Mouse (Mus musculus): ENCODE data around the gene Cln6. TPM values are rescaled to one million over a fixed set of nuclear protein-coding genes. Genes with fewer than 3 reads are reported as not detected.
"Not testable (repeated sequence)": the region's sequence is repeated elsewhere in the genome, so short reads cannot be mapped to it uniquely, and the experiment has no call there.

The Cln6 gene
- total and polyA plus RNA-seq, 2 experiments from 2014 or later, result 7.3 to 13.2 TPM

DNA sequence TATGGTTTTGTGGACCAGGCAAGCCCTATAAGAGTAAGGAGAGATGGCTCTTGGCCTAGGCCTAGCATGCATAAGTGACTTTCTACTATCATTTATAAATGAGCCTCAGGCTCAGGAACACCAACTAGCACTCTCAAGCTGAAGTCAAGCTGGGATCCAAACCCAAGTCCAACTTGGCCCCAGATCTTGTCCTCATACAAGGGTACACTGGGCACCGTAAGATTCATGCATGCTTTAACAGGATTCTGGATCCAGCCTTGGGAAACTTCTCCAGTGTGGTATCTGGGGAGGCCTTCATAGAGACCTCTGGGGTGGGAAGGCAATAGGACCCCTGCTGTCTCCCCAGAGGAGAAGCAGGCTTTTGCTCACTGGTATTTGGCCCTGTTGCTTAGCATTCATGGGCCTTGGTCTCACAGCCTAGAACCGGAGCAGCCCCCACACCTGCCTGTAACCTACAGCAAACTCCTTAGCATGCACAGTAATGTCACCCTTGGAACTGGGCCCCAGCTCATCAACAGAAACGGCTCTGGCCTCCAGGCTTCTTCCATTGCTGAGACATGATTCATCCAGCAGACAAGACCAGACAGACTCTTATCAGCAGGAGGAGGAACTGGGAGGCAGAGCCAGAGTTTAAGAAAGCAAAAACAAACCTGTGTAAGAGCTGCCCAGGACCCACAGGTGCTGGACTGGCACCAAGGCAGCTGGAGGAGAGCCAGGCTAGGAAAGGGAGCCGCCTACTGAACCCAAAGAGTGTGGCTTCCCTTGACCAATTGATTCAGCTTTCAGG, 20.6 kb upstream of the Cln6 start:
- no peaks in the 10 kb centered on the region for H3K27me3 ChIP-seq (ENCODE audit: insufficient read depth, low read length)
- H3K27ac ChIP-seq (ENCODE audit: low read depth, low read length), result no peak overlapping the region
- no peak overlapping the region for H3K9ac ChIP-seq (replicated peaks; ENCODE audit: low read length, poor library complexity, severe bottlenecking)
- ATAC-seq (ENCODE audit: low FRiP score) (no peak), DNase-seq (ENCODE audit: low spot score) (no peak)
- no peaks in the 10 kb centered on the region for H3K9me3 ChIP-seq (ENCODE audit: low read length)
- WGBS, result 67% methylated on average over 4 of the region's 4 CpGs
- no peaks in the 10 kb centered on the region for H3K36me3 ChIP-seq (ENCODE audit: insufficient read depth, low read length)
- TF ChIP-seq CTCF (IDR thresholded peaks at IDR 0.05), result no peak
- no peak overlapping the region for H3K4me2 ChIP-seq (ENCODE audit: low read depth, low read length, poor library complexity, severe bottlenecking)
- no peak overlapping the region for H3K4me3 ChIP-seq (ENCODE audit: low read depth, low read length)
- no peaks in the 10 kb centered on the region for H3K4me1 ChIP-seq (ENCODE audit: insufficient read depth, low read length)

DNA sequence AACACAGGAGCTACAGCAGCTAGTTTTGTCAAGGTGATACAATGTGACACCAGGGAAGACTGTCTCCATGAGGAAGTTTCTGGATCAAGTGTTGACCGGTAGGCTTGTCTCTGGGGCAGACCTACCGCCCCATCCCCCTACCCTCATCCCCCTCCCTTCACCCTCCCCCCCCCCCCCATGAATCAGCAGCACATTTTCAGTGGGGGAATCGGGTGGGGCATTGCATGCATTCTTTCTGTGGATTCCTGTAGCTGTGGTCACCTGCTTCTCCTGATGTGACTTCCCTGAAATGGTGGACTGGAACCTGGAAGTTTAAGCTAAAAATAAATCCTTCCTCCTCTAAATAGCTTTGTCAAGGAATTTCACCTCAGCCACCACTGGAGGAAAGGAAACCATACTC, 19.1 kb upstream of the Cln6 start:
- no peaks in the 10 kb centered on the region for H3K36me3 ChIP-seq (ENCODE audit: insufficient read depth, low read length)
- no peak overlapping the region for H3K9ac ChIP-seq (replicated peaks; ENCODE audit: low read length, poor library complexity, severe bottlenecking)
- no peak for TF ChIP-seq CTCF (IDR thresholded peaks at IDR 0.05)
- ATAC-seq (ENCODE audit: low FRiP score) (no peak), DNase-seq (ENCODE audit: low spot score) (no peak)
- no peak overlapping the region for H3K27ac ChIP-seq (ENCODE audit: low read depth, low read length)
- H3K9me3 ChIP-seq (ENCODE audit: low read length), result no peaks in the 10 kb centered on the region
- no peaks in the 10 kb centered on the region for H3K4me1 ChIP-seq (ENCODE audit: insufficient read depth, low read length)
- WGBS, result 81% methylated on average over 3 of the region's 3 CpGs
- H3K27me3 ChIP-seq (ENCODE audit: insufficient read depth, low read length), result no peaks in the 10 kb centered on the region
- H3K4me2 ChIP-seq (ENCODE audit: low read depth, low read length, poor library complexity, severe bottlenecking), result no peak overlapping the region
- H3K4me3 ChIP-seq (ENCODE audit: low read depth, low read length), result no peak overlapping the region

DNA sequence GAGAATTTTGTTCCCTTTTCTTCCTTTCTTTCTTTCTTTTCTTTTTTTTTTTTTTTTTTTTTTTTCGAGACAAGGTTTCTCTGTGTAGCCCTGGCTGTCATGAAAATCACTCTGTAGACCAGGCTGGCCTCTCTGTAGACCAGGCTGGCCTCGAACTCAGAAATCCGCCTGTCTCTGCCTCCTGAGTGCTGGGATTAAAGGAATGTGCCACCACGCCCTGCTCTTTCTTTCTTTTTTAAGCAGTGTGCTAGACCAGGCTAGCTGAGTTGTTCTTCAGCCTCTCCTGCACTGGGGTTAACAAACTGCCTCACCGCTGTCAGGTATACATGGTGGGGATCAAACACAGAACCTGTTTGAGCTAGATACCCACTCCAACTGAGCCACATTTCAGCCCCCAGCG, 18.7 kb upstream of the Cln6 start:
- not testable (repeated sequence) for ATAC-seq (ENCODE audit: low FRiP score); H3K4me3 ChIP-seq (ENCODE audit: low read depth, low read length); DNase-seq (ENCODE audit: low spot score); H3K27me3 ChIP-seq (ENCODE audit: insufficient read depth, low read length); H3K9me3 ChIP-seq (ENCODE audit: low read length); H3K4me2 ChIP-seq (ENCODE audit: low read depth, low read length, poor library complexity, severe bottlenecking); H3K9ac ChIP-seq (replicated peaks; ENCODE audit: low read length, poor library complexity, severe bottlenecking); H3K4me1 ChIP-seq (ENCODE audit: insufficient read depth, low read length); H3K27ac ChIP-seq (ENCODE audit: low read depth, low read length); H3K36me3 ChIP-seq (ENCODE audit: insufficient read depth, low read length)
- 77% methylated on average over 6 of the region's 6 CpGs for WGBS

DNA sequence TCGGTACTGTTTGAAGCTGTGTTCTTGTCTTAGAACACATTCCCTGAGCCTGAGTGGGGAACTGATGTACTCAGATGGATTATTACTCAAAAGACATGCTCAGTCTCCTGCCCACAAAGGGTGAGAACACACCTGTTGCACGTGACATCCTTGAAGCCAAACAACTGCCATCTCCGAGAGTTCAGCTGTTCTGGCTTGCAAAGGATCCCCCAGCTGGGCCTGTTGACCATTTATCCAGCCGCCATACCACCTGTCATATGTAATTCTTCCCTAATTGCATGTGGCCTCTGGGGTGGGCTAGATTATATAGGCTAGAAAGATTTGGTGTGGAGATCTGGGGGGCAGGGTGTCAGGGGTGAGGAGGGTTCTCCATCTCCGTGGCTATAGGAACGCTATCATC, 17.8 kb upstream of the Cln6 start:
- 88% methylated on average over 6 of the region's 6 CpGs for WGBS
- H3K4me1 ChIP-seq (ENCODE audit: insufficient read depth, low read length), result no peaks in the 10 kb centered on the region
- no peak overlapping the region for H3K4me2 ChIP-seq (ENCODE audit: low read depth, low read length, poor library complexity, severe bottlenecking)
- H3K9me3 ChIP-seq (ENCODE audit: low read length), result no peaks in the 10 kb centered on the region
- TF ChIP-seq CTCF (IDR thresholded peaks at IDR 0.05), result no peak
- no peak overlapping the region for H3K4me3 ChIP-seq (ENCODE audit: low read depth, low read length)
- no peak overlapping the region for H3K27ac ChIP-seq (ENCODE audit: low read depth, low read length)
- DNase-seq (ENCODE audit: low spot score), result no peak
- H3K27me3 ChIP-seq (ENCODE audit: insufficient read depth, low read length), result no peaks in the 10 kb centered on the region
- no peak for ATAC-seq (ENCODE audit: low FRiP score)
- no peak overlapping the region for H3K9ac ChIP-seq (replicated peaks; ENCODE audit: low read length, poor library complexity, severe bottlenecking)
- H3K36me3 ChIP-seq (ENCODE audit: insufficient read depth, low read length), result no peaks in the 10 kb centered on the region

DNA sequence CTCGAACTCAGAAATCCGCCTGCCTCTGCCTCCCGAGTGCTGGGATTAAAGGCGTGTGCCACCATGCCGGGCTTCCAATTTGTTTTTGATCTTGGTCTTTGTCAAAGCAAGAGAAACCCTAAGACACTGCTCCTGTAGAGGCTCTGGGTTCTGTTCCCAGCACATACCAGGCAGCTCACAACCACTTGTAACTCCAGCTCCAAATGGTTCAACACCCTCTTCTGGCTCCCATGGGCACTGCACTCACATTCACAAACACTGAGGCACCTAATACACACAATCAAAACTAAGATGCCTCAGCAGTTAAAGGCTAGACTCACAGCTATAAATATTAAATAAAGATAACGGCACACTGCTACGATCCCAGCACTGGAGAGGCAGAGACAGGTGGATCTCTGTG, 16.8 kb upstream of the Cln6 start:
- Histone ChIP-seq H3K36me3 (ENCODE audit: insufficient read depth, low read length) (no peaks in the 10 kb centered on the region), H3K9ac (replicated peaks; ENCODE audit: low read length, poor library complexity, severe bottlenecking) (no peak overlapping the region), H3K4me2 (ENCODE audit: low read depth, low read length, poor library complexity, severe bottlenecking) (no peak overlapping the region), H3K4me1 (ENCODE audit: insufficient read depth, low read length) (peaks cover 3% of the 10 kb centered on the region; the same call in 1 of the 2 replicates), H3K4me3 (ENCODE audit: low read depth, low read length) (no peak overlapping the region), H3K27ac (ENCODE audit: low read depth, low read length) (no peak overlapping the region), H3K9me3 (ENCODE audit: low read length) (no peaks in the 10 kb centered on the region), H3K27me3 (ENCODE audit: insufficient read depth, low read length) (no peaks in the 10 kb centered on the region)
- no peak for TF ChIP-seq CTCF (IDR thresholded peaks at IDR 0.05)
- DNase-seq (ENCODE audit: low spot score), result no peak
- ATAC-seq (ENCODE audit: low FRiP score), result no peak
- WGBS, result 96% methylated on average over 7 of the region's 7 CpGs

DNA sequence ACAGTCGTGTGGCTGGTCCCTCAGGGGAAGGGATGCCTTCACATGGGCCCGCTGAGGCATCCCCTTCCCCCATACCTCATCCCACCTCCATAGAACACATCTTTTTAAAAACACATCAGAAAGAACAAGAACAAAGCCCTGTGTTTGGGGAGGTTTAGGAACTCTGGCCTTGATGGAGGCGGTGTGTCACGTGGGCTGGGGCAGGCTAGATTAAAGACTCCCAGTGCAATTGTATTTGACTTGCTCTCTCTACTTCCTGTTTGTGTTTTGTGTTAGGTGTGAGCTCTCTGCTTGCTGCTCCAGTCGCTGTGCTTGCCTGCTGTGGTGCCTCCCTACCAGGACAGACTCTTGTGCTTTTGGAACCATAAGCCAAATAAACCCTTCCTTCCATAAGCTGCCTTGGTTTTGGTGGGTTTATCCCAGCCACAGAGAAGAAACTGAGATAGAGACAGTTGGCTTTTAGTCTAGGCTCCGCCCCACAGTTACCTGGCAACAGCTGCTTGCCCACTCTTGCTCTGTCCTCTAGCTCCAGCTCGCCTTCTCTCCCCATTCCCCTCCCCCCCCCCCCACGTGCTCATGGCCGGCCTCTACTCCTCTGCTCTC, 12.7 kb upstream of the Cln6 start:
- Histone ChIP-seq H3K4me3 (ENCODE audit: low read depth, low read length) (no peak overlapping the region), H3K9ac (replicated peaks; ENCODE audit: low read length, poor library complexity, severe bottlenecking) (no peak overlapping the region), H3K4me2 (ENCODE audit: low read depth, low read length, poor library complexity, severe bottlenecking) (no peak overlapping the region), H3K4me1 (ENCODE audit: insufficient read depth, low read length) (peaks cover 3% of the 10 kb centered on the region; the same call in 1 of the 2 replicates), H3K36me3 (ENCODE audit: insufficient read depth, low read length) (no peaks in the 10 kb centered on the region), H3K27me3 (ENCODE audit: insufficient read depth, low read length) (no peaks in the 10 kb centered on the region), H3K27ac (ENCODE audit: low read depth, low read length) (peak overlapping the region; percentile 57; the same call in 1 of the 2 replicates), H3K9me3 (ENCODE audit: low read length) (no peaks in the 10 kb centered on the region)
- ATAC-seq (ENCODE audit: low FRiP score) (0 out of 2 replicates have a peak, but pooled peaks have one; percentile 47), DNase-seq (ENCODE audit: low spot score) (peak; percentile 24)
- TF ChIP-seq CTCF (IDR thresholded peaks at IDR 0.05), result no peak
- 2% methylated on average over 9 of the region's 9 CpGs for WGBS
